ENCODE assay signal across 23 mouse cellular contexts in genomic region chr1:73959344-73959743, GRCm38 (mm10).
DNase-seq lines count a peak whose midpoint lies in the region; ATAC-seq and TF ChIP-seq lines count a peak whose summit lies in the region.
"Had no signal": no experiment of that assay in that cellular context is flagged by ENCODE, and none has a peak within 500 bp of the region (broad histone marks: within the 10 kb centered on the region; RNA-seq: fewer than 3 reads in every experiment).

No protein-coding gene starts in this region.

- no peaks in the 10 kb centered on the region for H3K27me3 ChIP-seq in heart, embryonic 13.5 days (replicated peaks)
- no peaks in the 10 kb centered on the region for H3K27me3 ChIP-seq in lung, embryonic 16.5 days (ENCODE audit: control insufficient read depth, insufficient read depth, low read depth, low read length)
- H3K27me3 ChIP-seq in stomach, postnatal 0 days (ENCODE audit: control insufficient read depth, insufficient read depth, low read length): no peaks in the 10 kb centered on the region
- H3K27me3 ChIP-seq: embryonic facial prominence, embryonic 12.5 days; forebrain, embryonic 13.5 days; hindbrain, embryonic 15.5 days; intestine, embryonic 15.5 days; kidney, embryonic 15.5 days; neural tube, embryonic 12.5 days had no signal

- no peak for DNase-seq in gastrocnemius, adult 2 months
- DNase-seq in gastrocnemius, postnatal 25 days: no peak
- no peak for DNase-seq in heart, postnatal 4 days
- no peak for DNase-seq in lung, postnatal 14 days
- DNase-seq in stomach, postnatal 0 days (ENCODE audit: low spot score): no peak
- no peak for DNase-seq in left cerebral cortex, postnatal 4 days
- DNase-seq: adrenal gland, adult 8-10 months; cerebellum, adult 9-11 months; gastrocnemius, postnatal 36 days; liver, postnatal 0 days; right cerebral cortex, adult 18-20 months; thymus, adult 18-20 months; thymus, postnatal 4 days had no signal

- peaks cover 30% of the 10 kb centered on the region for H3K36me3 ChIP-seq in heart, embryonic 13.5 days
- 0 out of 2 replicates have a peak, but pooled peaks cover 3% of the 10 kb centered on the region for H3K36me3 ChIP-seq in lung, embryonic 16.5 days (ENCODE audit: control insufficient read depth, insufficient read depth, low read length)
- H3K36me3 ChIP-seq in stomach, postnatal 0 days (ENCODE audit: control insufficient read depth, insufficient read depth, low read length): no peaks in the 10 kb centered on the region
- H3K36me3 ChIP-seq: hindbrain, embryonic 15.5 days; intestine, embryonic 15.5 days; neural tube, embryonic 12.5 days had no signal

- intact Hi-C loops in gastrocnemius, adult 2 months (cut with DNase I): loop anchor here (2.0 kb wide), 1 partner anchor 15 kb away; no protein-coding TSS in a partner anchor
- intact Hi-C loops in left cerebral cortex, postnatal 4 days (cut with DNase I): no loop called here

- H3K4me3 ChIP-seq in gastrocnemius, adult 2 months: peak overlapping the region; percentile 87
- H3K4me3 ChIP-seq in heart, embryonic 13.5 days: peak overlapping the region; percentile 64
- no peak overlapping the region for H3K4me3 ChIP-seq in lung, embryonic 16.5 days (ENCODE audit: low read length)
- H3K4me3 ChIP-seq in stomach, postnatal 0 days (ENCODE audit: low read depth, low read length): no peak overlapping the region
- H3K4me3 ChIP-seq: embryonic facial prominence, embryonic 12.5 days; erythroblast, embryonic 14.5 days; forebrain, embryonic 13.5 days; hindbrain, embryonic 15.5 days; intestine, embryonic 15.5 days; kidney, embryonic 15.5 days; neural tube, embryonic 12.5 days had no signal

- ATAC-seq in heart, embryonic 13.5 days (ENCODE audit: extremely low read depth, insufficient number of reproducible peaks, low FRiP score, low TSS enrichment): no peak
- no peak for ATAC-seq in lung, embryonic 16.5 days (ENCODE audit: low read depth)
- ATAC-seq in stomach, postnatal 0 days (ENCODE audit: low FRiP score, low TSS enrichment): no peak
- ATAC-seq: forebrain, embryonic 13.5 days; intestine, embryonic 15.5 days; liver, postnatal 0 days had no signal

- peak overlapping the region; percentile 99 for H3K27ac ChIP-seq in gastrocnemius, adult 2 months
- H3K27ac ChIP-seq in heart, embryonic 13.5 days (replicated peaks): peak overlapping the region; percentile 92
- peak overlapping the region; percentile 21 for H3K27ac ChIP-seq in lung, embryonic 16.5 days (ENCODE audit: low read length)
- peak overlapping the region; percentile 75 for H3K27ac ChIP-seq in stomach, postnatal 0 days (replicated peaks)
- H3K27ac ChIP-seq: embryonic facial prominence, embryonic 12.5 days; forebrain, embryonic 13.5 days; hindbrain, embryonic 15.5 days; neural tube, embryonic 12.5 days had no signal

- TF ChIP-seq CTCF in gastrocnemius, adult 2 months (IDR thresholded peaks at IDR 0.05): no peak
- TF ChIP-seq CTCF in stomach, postnatal 0 days (IDR thresholded peaks at IDR 0.05; ENCODE audit: low read depth): no peak

- H3K9ac ChIP-seq in heart, embryonic 13.5 days: peak overlapping the region; percentile 90
- peak overlapping the region; percentile 11; the same call in 1 of the 2 replicates for H3K9ac ChIP-seq in lung, embryonic 16.5 days (ENCODE audit: low read length)
- H3K9ac ChIP-seq in stomach, postnatal 0 days (ENCODE audit: low read length): no peak overlapping the region
- H3K9ac ChIP-seq: embryonic facial prominence, embryonic 12.5 days; forebrain, embryonic 13.5 days; hindbrain, embryonic 15.5 days; intestine, embryonic 15.5 days; kidney, embryonic 15.5 days; liver, postnatal 0 days; neural tube, embryonic 12.5 days had no signal

- H3K9me3 ChIP-seq in heart, embryonic 13.5 days: no peaks in the 10 kb centered on the region
- no peaks in the 10 kb centered on the region for H3K9me3 ChIP-seq in lung, embryonic 16.5 days (ENCODE audit: control insufficient read depth, low read length)
- H3K9me3 ChIP-seq in stomach, postnatal 0 days (ENCODE audit: control insufficient read depth, low read length): no peaks in the 10 kb centered on the region
- H3K9me3 ChIP-seq: embryonic facial prominence, embryonic 12.5 days; forebrain, embryonic 13.5 days; hindbrain, embryonic 15.5 days; intestine, embryonic 15.5 days; kidney, embryonic 15.5 days; neural tube, embryonic 12.5 days had no signal

- WGBS in heart, embryonic 13.5 days: 48% methylated on average over 6 of the region's 6 CpGs
- 58% methylated on average over 6 of the region's 6 CpGs for WGBS in lung, embryonic 16.5 days
- 71% methylated on average over 6 of the region's 6 CpGs for WGBS in stomach, postnatal 0 days

- TF ChIP-seq EP300 in stomach, postnatal 0 days (optimal IDR thresholded peaks at IDR 0.05): no peak

- peak overlapping the region; percentile 80 for H3K4me2 ChIP-seq in heart, embryonic 13.5 days
- peak overlapping the region; percentile 11; the same call in 1 of the 2 replicates for H3K4me2 ChIP-seq in lung, embryonic 16.5 days (ENCODE audit: low read depth, low read length)
- no peak overlapping the region for H3K4me2 ChIP-seq in stomach, postnatal 0 days (replicated peaks; ENCODE audit: low read depth)
- H3K4me2 ChIP-seq: embryonic facial prominence, embryonic 12.5 days; forebrain, embryonic 13.5 days; hindbrain, embryonic 15.5 days; intestine, embryonic 15.5 days; kidney, embryonic 15.5 days; midbrain, embryonic 11.5 days; neural tube, embryonic 12.5 days had no signal

- H3K4me1 ChIP-seq in heart, embryonic 13.5 days: peaks cover 98% of the 10 kb centered on the region
- H3K4me1 ChIP-seq in lung, embryonic 16.5 days (replicated peaks; ENCODE audit: control insufficient read depth, insufficient read depth, low read length): peaks cover 89% of the 10 kb centered on the region
- H3K4me1 ChIP-seq in stomach, postnatal 0 days (replicated peaks; ENCODE audit: control insufficient read depth, insufficient read depth): peaks cover 32% of the 10 kb centered on the region

Comparison
In these comparisons a context has a peak if more than half of its experiments do, and no peak if none do; other contexts are left out.
1. H3K27ac ChIP-seq: peak in every context shown above with its lines; median percentile 99 in gastrocnemius, adult 2 months; 92 in heart, embryonic 13.5 days; 75 in stomach, postnatal 0 days; 21 in lung, embryonic 16.5 days.
2. H3K4me3 ChIP-seq: peak in gastrocnemius, adult 2 months (single experiment) and heart, embryonic 13.5 days (single experiment); none in lung, embryonic 16.5 days (single experiment) and stomach, postnatal 0 days (single experiment).